Mouse (Mus musculus) B cell, adult (primary cell): Measurements from ENCODE around the gene Pigp. TPM values are rescaled to one million over a fixed set of nuclear protein-coding genes. Genes with fewer than 3 reads are reported as not detected.

ENCODE experiments used
- total RNA-seq: library from RNA; stranded (reverse); gene quantifications from 4 replicates; pipeline ENCODE4 v1.2.4, GENCODE M21; 2023; ENCODE audit not compliant: inconsistent age

Gene Pigp
- total RNA-seq: 26.7 to 40.8 TPM (median 39.4 TPM) in 4 replicates

DNA sequence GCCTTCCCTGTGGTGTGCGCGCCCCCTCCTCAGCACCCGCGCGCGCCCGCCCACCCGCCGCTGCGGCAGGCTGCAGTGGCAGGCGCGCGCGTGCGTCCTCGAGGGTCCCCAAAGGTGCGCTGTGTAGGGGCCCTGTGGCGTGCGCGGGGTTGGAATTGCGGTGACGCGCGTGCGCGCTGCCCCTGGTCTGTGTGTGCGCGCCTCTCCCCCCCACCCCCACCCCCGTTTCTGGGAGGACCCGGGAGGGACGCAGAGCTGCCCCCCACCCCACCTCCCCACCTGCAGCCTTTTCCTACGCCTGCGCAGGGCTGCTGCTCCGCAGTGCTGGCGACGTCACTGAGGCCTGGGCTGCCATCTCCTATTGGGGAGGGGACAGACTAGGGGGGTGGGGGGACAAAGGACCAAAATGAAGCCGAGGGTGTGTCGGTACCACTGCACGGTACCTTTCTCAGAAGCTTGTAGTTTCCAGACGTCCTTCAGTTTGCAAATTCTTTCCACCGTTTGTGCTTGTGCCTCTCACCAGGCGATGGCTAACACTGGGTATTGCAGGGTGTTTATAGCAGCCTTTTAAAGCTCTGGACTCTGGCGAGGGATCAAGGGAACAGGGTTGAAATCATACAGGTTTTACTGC lies at the start of gene Pigp:
TSS of gene Pigp (minus strand) at position 542 of the 631 bp plus-strand sequence.

DNA sequence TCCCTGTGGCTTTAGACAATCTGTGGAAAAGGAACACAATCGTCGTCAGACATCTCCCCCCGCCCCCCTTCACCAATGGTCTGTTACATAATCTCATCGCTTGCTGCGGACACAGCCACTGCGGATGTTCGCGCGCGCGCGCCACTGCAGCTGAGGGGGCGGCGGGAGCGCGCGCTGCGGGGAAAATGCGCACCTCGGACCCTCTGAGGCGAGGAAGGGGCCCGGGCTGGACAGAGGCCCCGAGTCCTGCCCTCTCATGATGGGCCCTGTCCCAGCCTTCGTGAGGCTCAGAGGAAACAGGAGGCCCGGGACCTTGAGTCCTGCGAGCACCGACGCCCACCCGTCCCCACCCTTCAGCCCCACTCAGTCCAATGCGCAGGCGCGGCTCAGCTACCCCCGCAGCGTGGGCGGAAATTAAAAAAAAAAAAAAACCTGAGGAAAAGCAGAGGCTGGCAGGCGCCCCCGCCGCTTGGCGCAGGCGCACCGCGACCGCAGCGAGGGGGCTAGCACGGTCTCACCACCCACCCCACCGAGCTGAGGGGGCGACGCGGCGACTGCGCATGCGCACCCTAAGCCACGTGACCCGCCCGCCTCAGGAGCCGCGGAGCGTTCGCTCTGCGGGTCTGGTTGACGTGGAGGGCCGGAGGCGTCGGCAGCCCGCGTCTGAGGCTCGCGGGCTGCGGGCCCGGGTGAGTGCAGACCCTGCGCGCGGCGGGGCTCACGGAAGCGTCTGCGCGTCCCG lies 1.3 kb downstream of the Pigp start, which contains the start of gene Ttc3:
TSS of gene Ttc3 (plus strand) at position 446 of the 742 bp plus-strand sequence.

DNA sequence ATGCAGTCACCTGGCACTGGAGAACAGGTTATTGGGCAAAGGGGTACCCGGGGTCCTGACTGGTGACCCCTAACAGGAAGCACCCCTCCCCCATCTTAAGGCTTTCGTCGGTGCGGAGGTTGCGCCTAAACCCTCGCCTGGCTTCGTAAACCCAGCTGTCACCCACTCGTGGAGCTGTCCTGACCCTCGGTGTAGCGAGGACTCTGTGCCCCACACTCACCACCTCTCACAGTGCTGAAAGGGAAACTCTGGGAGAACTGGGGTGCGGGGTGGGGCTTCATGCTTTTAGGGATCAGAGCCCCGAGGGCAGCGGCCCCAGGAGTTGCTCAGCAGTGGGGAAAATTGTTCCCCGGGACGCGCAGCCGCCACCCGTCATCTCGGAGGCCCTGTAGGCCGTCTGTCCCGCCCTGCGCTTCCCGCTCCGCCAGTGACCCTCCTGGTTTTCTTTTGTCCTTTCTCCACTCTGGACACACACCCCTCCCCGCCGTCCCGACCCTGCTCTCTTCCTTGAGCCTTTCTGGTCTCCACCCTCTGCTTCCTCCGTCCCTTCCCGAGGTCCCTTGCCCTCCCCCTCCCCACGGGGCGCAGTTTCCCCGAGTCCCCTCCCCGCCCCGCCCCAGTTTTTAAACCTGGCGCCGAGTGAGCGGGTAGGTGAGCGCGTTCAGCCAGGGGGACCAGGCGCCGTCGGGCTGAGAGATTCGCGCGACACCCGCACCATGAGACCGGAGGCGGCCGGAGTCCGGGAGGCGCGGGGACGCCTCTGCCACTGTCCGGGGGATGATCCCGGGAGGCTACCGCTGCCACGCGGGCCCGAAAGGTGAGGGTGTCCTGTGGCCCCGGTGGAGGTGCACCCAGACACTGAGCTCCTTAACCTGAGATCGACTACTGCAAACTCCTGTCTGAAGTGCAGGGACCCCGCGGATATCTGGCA lies 43.6 kb downstream of the Pigp start, which contains the start of gene Ripply3:
TSS of gene Ripply3 (plus strand) at position 640 of the 931 bp plus-strand sequence.

DNA sequence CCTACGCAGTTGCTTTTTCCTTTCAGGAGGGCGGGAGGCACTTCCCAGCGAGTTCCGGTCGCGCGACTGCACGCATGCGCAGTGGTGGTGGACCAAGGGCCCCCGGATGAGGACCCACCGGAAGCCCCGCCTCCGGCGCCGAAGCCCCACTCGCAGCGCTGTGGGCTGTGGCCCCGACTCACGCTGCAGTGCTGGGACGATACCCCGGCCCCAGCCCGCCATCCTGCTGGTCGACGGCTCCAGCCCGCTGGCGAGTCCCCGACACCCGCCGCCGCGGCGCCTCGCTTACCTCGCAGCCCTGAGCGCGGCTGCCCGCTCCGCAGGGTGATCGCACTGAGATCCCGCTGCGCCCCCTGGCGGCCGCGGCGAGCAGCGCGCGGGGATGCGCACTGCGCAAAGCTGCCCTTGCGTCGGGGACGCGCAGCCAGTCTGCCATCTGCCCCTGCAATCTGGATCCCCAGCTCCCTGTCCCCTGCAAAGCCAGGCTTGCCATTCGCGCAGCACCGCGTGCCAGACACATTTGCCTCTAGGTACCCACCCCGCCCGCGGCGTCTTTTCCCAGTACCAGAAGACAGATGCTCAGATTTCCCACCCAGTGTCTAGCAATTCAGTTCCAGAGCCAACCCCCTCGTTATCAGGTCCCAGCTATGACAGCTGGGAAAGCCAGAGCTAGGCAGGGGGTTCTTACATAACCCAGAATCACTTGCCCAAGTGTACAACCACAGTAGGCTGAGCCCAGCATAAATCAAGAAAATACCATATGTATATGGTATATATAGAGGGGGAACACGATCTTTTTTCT lies 58.2 kb downstream of the Pigp start, which contains the start of gene Hlcs:
TSS of gene Hlcs (minus strand) at position 343 of the 802 bp plus-strand sequence.

Other genes with a start within 250 kb of the Pigp start
- gene Hlcs, start 58.3 kb downstream of the Pigp start, total RNA-seq: 45.6 to 48.0 TPM (median 46.7 TPM) in 4 replicates
- not detected in 4 replicates for gene Ripply3, start 43.4 kb downstream of the Pigp start, total RNA-seq
- 61.5 to 75.3 TPM (median 66.4 TPM) in 4 replicates for gene Ttc3, start 1.2 kb downstream of the Pigp start, total RNA-seq
- gene Vps26c, start 155.0 kb upstream of the Pigp start, total RNA-seq: 26.5 to 31.5 TPM (median 28.2 TPM) in 4 replicates
- gene Dyrk1a, start 198.2 kb upstream of the Pigp start, total RNA-seq: 122 to 140 TPM (median 133 TPM) in 4 replicates